ENCODE assay signal across 17 mouse cellular contexts in genomic region chr6:55036731-55037130, GRCm38 (mm10). TPM values are rescaled to one million over a fixed set of nuclear protein-coding genes. Genes with fewer than 3 reads are reported as not detected.
DNase-seq lines count a peak whose midpoint lies in the region; ATAC-seq and TF ChIP-seq lines count a peak whose summit lies in the region.
"Had no signal": no experiment of that assay in that cellular context is flagged by ENCODE, and none has a peak within 500 bp of the region (broad histone marks: within the 10 kb centered on the region; RNA-seq: fewer than 3 reads in every experiment).

No protein-coding gene starts in this region.

- H3K27ac ChIP-seq in liver, embryonic 12.5 days: no peak overlapping the region
- no peak overlapping the region for H3K27ac ChIP-seq in liver, postnatal 0 days (ENCODE audit: low read depth)

- 79% methylated on average over 4 of the region's 4 CpGs for WGBS in liver, embryonic 12.5 days (ENCODE audit: insufficient replicate concordance)
- 90% methylated on average over 4 of the region's 4 CpGs for WGBS in liver, postnatal 0 days (ENCODE audit: insufficient replicate concordance)

- H3K4me3 ChIP-seq in erythroblast, embryonic 14.5 days (replicated peaks): peak overlapping the region; percentile 90
- H3K4me3 ChIP-seq in liver, embryonic 12.5 days: no peak overlapping the region
- H3K4me3 ChIP-seq in liver, postnatal 0 days (ENCODE audit: low read depth, low read length): no peak overlapping the region

- TF ChIP-seq CTCF in liver, postnatal 0 days (IDR thresholded peaks at IDR 0.05; ENCODE audit: low read depth): no peak

- TF ChIP-seq EP300 in liver, postnatal 0 days (IDR thresholded peaks at IDR 0.05; ENCODE audit: low read depth): no peak

- peaks cover 14% of the 10 kb centered on the region for H3K36me3 ChIP-seq in erythroblast, embryonic 14.5 days (ENCODE audit: control insufficient read depth)
- peaks cover 7% of the 10 kb centered on the region for H3K36me3 ChIP-seq in liver, embryonic 12.5 days
- H3K36me3 ChIP-seq in liver, postnatal 0 days (replicated peaks; ENCODE audit: insufficient read depth, low read length): no peaks in the 10 kb centered on the region
- H3K36me3 ChIP-seq: kidney, embryonic 15.5 days had no signal

- no peak overlapping the region for H3K9ac ChIP-seq in liver, embryonic 12.5 days
- no peak overlapping the region for H3K9ac ChIP-seq in liver, postnatal 0 days (replicated peaks)

- DNase-seq in liver: no peak
- DNase-seq in fat pad, adult 2 months (ENCODE audit: extremely low read depth, low read depth, low spot score): peak; percentile 55
- no peak for DNase-seq in liver, postnatal 0 days
- no peak for DNase-seq in gastrocnemius, postnatal 4 days (ENCODE audit: low spot score in 2 of 2)
- DNase-seq: adrenal gland, postnatal 36 days; gastrocnemius, postnatal 25 days; heart, postnatal 4 days; kidney, adult 11 months; kidney, postnatal 36 days; lung, embryonic 14.5 days; right cerebral cortex, adult 18-20 months; right cerebral cortex, postnatal 4 days; thymus, postnatal 14 days had no signal

- H3K27me3 ChIP-seq in erythroblast, embryonic 14.5 days (ENCODE audit: control insufficient read depth): peaks cover 5% of the 10 kb centered on the region; the same call in 1 of the 2 replicates
- H3K27me3 ChIP-seq in liver, embryonic 12.5 days (replicated peaks): peaks cover 5% of the 10 kb centered on the region; the same call in 1 of the 2 replicates
- no peaks in the 10 kb centered on the region for H3K27me3 ChIP-seq in liver, postnatal 0 days (ENCODE audit: insufficient read depth, low read length)
- H3K27me3 ChIP-seq: kidney, embryonic 15.5 days had no signal

- H3K4me1 ChIP-seq in erythroblast, embryonic 14.5 days (ENCODE audit: control insufficient read depth): peaks cover 29% of the 10 kb centered on the region
- peaks cover 28% of the 10 kb centered on the region for H3K4me1 ChIP-seq in liver, embryonic 12.5 days
- H3K4me1 ChIP-seq in liver, postnatal 0 days (ENCODE audit: insufficient read depth): peaks cover 5% of the 10 kb centered on the region; the same call in 1 of the 2 replicates

- peaks cover 6% of the 10 kb centered on the region for H3K9me3 ChIP-seq in erythroblast, embryonic 14.5 days (ENCODE audit: control insufficient read depth, low read length)
- 0 out of 2 replicates have a peak, but pooled peaks cover 3% of the 10 kb centered on the region for H3K9me3 ChIP-seq in liver, embryonic 12.5 days (replicated peaks)
- H3K9me3 ChIP-seq in liver, postnatal 0 days (ENCODE audit: low read length): no peaks in the 10 kb centered on the region
- H3K9me3 ChIP-seq: kidney, embryonic 15.5 days had no signal

- ATAC-seq in erythroblast, adult 5-6 weeks (replicated peaks; ENCODE audit: low FRiP score, poor library complexity, severe bottlenecking): no peak
- ATAC-seq in liver, embryonic 12.5 days: no peak
- ATAC-seq in liver, postnatal 0 days: no peak

- peak overlapping the region; percentile 72; the same call in 1 of the 2 replicates for H3K4me2 ChIP-seq in liver, embryonic 12.5 days
- H3K4me2 ChIP-seq in liver, postnatal 0 days (ENCODE audit: low read depth, low read length): peak overlapping the region; percentile 80; the same call in 1 of the 2 replicates

RNA-seq across cellular contexts. Expression of gene Gars, which starts 1.1 kb away (rescaled TPM):
- polyA plus RNA-seq in erythroblast, embryonic 14.5 days (2012): 4.4 and 4.5 TPM in 2 replicates
- total RNA-seq in erythroblast, adult 5-6 weeks (2015; ENCODE audit: low replicate concordance): 15.9 and 23.6 TPM in 2 replicates
- 41.8 and 49.3 TPM in 2 replicates for total RNA-seq in erythroblast, adult 5-6 weeks (2017; ENCODE audit: low replicate concordance)
- 171 and 176 TPM in 2 replicates for polyA plus RNA-seq in liver, embryonic 12.5 days (2016; fragmentation: Nextera tagmentation; extraction: Ambion mirVana)
- 49.1 and 57.4 TPM in 2 replicates for polyA plus RNA-seq in liver, postnatal 0 days (2015; fragmentation: Nextera tagmentation; extraction: Ambion mirVana)
- total RNA-seq in gastrocnemius, postnatal 4 days (2021): 10 to 100 TPM; 87.6 to 90.8 TPM

RNA-seq across cellular contexts. Expression of gene Ggct, which starts 44.0 kb away (rescaled TPM):
- polyA plus RNA-seq in erythroblast, embryonic 14.5 days (2012): 0.01 and 0.19 TPM in 2 replicates
- 0.63 and 0.96 TPM in 2 replicates for total RNA-seq in erythroblast, adult 5-6 weeks (2015; ENCODE audit: low replicate concordance)
- total RNA-seq in erythroblast, adult 5-6 weeks (2017; ENCODE audit: low replicate concordance): 0.98 and 4.8 TPM in 2 replicates
- 6.9 and 7.4 TPM in 2 replicates for polyA plus RNA-seq in liver, embryonic 12.5 days (2016; fragmentation: Nextera tagmentation; extraction: Ambion mirVana)
- polyA plus RNA-seq in liver, postnatal 0 days (2015; fragmentation: Nextera tagmentation; extraction: Ambion mirVana): 9.2 and 10.7 TPM in 2 replicates
- total RNA-seq in gastrocnemius, postnatal 4 days (2021): 1 to 10 TPM; 5.5 to 5.8 TPM
